Mouse (Mus musculus) left cerebral cortex, postnatal 36 days (tissue): ENCODE data around the gene Mesd. TPM values are rescaled to one million over a fixed set of nuclear protein-coding genes. Genes with fewer than 3 reads are reported as not detected.
"Not testable (repeated sequence)": the region's sequence is repeated elsewhere in the genome, so short reads cannot be mapped to it uniquely, and the experiment has no call there.

Experiments used
- DNase-seq, 2 experiments: peaks; one replicate each; pipeline ENCODE4 v3.0.0; 2021 to 2022; ENCODE audit warnings: low spot score in 2 of 2, mixed read lengths in 1 of 2
- intact Hi-C: fragments of 180-260 bp; cut with DNase I; formaldehyde crosslinking; loops from one replicate; pipeline ENCODE4 v1.15.1; 2025
- total RNA-seq, 2 experiments: library from RNA; stranded (reverse); gene quantifications; 2 replicates each; pipeline ENCODE4 v1.2.3; 2021

The Mesd gene
- total RNA-seq, 2 experiments from 2014 or later, result 55.9 to 60.9 TPM

DNA sequence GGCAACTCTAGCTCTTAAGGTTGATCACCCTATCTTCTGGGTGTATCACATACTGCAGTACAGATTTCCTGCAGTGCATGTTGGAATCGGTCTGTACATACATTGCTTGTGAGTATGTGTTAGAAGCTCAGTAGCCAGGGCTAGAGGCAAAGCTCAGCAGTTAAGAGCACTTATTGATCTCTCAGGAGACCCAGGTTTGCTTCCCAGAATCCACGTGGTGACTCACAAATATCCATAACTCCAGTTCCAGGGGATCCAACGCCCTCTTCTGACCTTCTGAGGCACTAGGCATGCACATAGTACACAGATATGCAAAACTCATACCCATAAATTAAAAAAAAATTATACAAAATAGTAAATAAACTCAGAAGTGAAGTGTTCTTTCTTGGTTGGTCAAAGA lies 7.2 kb upstream of the Mesd start:
- no peak for DNase-seq
- intact Hi-C loops, result no loop called here

DNA sequence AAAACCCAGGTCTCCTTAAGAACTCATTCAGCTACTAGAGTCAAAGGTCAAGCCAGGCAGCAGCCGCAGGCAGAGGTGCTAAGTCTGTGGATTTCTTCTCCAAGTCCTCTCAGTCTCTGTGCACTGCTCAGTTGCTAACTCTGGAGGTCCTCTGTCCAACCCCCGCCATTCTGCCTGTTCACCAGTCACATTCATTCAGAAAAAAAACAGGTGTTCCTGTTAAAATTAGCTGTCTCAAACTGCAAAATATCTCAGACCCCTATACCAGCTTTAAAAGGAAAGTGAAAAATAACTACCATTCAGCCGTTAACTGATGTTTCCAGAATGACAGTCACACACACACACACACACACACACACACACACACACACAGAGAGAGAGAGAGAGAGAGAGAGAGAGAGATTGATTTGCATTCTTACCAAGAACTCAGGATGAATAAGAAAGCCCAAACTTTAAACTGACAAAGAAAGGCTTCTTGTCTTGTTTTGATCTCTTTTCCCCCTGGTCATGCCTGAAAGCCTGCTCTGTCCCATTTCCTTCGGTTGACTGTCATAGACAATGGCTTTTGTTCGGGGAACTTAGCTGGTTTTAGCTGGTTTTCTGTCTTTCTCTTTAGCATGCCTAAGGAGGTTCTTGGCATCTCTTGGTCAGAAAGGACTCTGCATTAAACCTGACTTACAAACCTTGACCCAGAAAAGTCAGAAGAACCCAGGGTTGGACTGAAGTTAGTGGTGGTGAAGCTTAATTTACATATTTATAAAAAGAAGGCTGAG lies 5.4 kb upstream of the Mesd start:
- DNase-seq, result peak in 1 of 2 experiments; percentile 23
- intact Hi-C loops, result no loop called here

DNA sequence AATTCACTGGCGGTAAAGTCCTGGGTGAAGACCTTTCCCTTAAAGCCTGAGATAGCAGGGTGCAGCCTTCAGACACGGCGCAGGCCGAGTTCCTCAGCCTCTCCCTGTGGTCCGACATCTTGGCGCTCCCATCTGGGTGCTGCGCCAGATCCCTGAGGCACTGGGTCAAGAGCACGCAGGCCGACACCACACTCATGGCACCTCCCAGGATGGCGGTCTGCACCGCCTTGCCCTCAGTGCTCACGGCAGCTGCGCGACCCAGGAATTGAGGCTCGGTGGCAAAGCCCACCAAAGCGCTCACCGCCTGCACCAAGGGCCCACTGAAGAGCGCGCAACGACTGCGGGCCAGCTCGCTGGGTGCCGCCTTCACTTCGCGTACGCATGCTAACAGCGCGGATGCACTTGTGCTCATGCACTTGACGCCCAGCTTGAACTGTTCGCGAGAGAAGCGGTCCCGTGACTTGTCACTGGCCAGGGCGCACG lies 2.1 kb upstream of the Mesd start:
- no peak for DNase-seq
- intact Hi-C loops, result loop anchor here (10.0 kb wide), 2 partner anchors 217 to 317 kb away; no protein-coding TSS in a partner anchor

DNA sequence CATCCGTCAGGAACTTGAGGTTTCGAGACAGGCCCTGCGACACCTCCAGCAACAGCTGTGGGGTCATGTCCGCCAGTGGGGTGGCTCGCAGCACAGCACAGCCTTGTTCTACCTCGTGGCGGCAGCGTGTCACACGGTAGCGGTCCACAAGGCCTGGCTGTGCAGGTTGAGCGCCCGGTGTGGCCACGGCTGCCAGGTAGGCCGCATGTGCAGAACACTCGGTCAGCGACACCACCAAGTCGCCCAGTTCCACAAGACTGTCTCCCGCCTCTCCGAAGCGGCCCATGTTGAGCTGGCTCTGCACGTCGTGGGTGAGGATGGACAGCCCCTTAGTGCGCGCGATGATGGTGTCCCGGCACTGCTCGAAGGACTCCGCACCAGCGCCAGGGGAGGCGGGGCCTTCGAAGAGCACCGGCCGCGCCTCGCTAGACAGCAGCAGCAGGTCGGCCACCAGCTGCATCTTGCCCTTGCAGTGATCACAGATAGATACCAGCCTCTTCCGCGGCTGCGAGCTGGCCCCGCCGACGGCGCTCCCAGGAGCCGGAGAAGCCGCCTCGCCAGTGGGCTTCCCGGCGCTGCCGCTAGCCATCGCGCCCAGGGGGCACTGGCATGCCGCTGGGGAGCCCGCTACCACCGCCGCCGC lies 1.5 kb upstream of the Mesd start:
- peak; percentile 38 to 67 for DNase-seq
- intact Hi-C loops, result loop anchor here (10.0 kb wide), 2 partner anchors 218 to 318 kb away; no protein-coding TSS in a partner anchor

DNA sequence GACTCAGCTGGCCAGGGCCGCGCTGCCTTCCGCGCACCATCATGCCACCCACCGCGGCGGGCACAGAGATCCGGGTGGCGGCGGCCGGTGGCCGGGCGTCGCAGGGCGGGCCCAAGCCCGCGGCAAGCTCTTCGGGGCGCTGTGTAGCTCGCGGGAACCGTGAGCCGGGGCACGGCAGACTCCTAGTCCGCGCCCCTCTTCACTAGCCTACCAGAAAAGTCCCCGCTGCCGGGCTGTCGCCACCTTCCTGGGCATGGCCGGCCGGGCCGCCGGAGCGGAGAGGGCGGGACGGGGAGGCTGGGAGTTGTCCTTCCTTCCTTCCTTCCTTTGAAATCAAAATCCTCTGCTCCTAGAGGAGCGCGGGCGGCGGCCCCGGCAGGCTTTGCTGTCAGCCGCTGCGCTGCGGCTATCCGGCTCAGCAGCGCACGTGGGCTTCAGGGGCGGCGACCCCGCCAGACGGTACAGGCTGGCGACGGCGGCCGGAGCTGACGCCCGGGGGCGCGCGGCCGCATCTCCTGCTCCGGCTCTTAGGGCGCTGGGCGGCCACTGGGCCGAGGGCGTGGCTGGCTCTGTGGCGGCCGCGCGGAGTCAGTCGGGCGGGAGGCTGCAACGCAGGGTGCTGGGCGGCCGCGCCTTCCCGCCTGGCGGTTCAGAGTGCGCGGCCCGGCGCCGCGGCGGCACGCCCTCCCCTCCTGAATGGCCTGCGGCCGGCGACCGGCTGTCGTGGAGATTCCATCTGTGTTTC lies 818 bp upstream of the Mesd start:
- intact Hi-C loops, result loop anchor here (2.0 to 10.0 kb wide), 3 partner anchors 81 to 319 kb away; no protein-coding TSS in a partner anchor

DNA sequence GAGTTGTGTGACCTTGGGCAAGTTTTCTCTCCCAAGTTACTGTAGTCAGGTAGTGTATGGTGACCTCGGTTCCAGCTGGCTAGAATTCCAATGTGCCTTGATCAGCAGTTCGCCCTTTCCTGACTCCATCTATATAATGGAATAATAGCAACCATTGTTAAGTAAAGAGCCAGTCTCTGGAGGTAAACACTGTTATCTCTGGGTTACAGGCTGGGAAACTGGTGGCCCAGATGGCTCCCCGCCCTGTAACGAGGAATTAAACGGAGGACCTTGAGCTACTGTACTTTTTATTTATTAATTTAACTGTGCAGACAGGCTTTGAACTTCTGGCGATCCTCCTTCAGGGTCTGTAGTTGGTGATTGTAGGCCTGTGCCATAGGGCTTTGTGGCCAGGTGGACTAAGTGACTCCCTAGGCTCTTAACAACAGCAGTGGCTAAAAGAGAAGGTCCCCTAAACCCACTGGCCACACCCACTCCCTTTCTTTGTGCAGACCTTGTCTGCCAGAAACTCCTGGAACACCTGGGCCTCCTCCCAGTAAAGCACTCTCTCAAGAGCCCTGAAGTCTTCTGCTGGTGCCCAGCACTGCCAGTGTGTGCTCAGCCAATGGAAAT lies 761 bp downstream of the Mesd start:
- DNase-seq, result no peak
- intact Hi-C loops, result loop anchor here (2.0 to 10.0 kb wide), 3 partner anchors 82 to 320 kb away; no protein-coding TSS in a partner anchor

More for the DNA sequence above, 818 bp upstream of the Mesd start:
- DNase-seq, result peak; percentile 55 to 74

DNA sequence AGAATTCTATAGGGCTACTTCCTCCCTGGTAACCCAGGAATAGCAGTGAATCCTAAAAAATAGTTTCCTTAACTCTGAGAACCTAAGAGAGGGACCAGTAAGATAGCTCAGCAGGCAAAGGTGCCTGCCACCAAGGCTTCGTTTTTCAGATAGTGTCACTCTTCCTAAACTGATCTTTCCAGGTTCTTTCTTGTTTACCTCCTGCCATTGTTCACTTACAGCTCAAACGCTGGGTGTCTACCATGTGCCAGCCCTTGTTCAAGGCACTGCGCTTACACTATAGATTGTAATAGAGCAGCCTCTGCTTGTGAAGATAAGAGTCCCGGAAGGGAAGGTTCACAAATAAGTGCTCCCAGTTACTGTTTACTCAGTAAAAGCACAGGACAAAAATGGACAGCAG lies 1.6 kb downstream of the Mesd start:
- intact Hi-C loops, result loop anchor here (2.0 to 10.0 kb wide), 3 partner anchors 83 to 321 kb away; no protein-coding TSS in a partner anchor

DNA sequence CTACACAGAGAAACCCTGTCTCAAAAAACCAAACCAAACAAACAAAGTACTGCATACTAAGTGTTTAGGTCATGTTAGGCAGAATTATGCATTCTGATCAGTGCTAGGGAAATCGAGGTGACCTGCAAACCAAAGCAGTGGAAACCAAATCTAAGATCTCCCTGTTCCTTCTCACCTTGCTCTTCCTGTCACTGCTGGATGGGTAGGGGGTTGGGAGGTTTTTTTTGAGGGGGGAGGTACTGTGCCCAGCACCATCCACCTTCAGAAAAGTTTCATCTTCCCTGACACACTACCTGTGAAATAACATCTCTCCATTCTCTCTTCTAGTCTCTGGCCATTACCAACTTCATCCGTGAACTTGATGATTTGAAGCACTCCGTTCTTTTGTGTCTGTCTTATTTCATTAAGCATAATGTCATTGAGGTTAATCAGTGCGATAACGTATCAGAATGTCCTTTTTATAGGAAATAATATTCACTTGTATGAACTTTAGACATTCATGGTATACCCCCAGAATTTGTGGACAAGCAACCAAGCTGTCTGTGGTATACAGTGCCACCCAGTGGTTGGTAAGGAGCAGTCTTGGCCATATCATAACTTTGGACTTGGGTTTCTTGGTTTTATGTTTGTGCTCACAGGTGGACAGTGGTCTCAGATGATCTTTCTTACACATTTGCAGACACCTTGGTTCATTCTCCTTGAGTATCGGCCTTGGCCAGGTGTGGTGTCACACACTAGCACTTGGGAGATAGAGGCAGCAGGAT lies 2.3 kb downstream of the Mesd start:
- DNase-seq, result no peak

More for the DNA sequence above, 1.6 kb downstream of the Mesd start:
- no peak for DNase-seq

DNA sequence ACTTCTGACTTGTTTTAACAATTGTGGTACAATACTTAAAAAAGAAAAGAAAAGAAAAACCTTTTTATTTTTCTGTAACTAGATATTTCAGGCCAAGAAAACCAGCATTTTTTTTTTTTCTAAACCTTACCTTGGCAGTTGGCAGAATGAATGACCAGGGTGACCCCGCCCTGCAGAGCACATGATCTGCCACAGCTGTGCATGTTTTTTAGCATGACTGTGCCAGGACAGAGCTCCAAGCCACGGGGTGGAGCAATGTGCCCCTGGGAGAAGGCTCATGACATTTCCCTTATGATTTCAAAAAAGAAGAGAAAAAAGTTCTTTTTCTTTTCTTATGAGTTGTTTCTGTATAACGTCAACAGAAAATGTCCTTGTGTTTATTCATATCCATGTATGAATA lies 5.1 kb downstream of the Mesd start:
- no peak for DNase-seq
- intact Hi-C loops, result loop anchor here (10.0 kb wide), 2 partner anchors 225 to 325 kb away; no protein-coding TSS in a partner anchor

More for the DNA sequence above, 2.3 kb downstream of the Mesd start:
- intact Hi-C loops, result loop anchor here (10.0 kb wide), 2 partner anchors 222 to 322 kb away; no protein-coding TSS in a partner anchor

DNA sequence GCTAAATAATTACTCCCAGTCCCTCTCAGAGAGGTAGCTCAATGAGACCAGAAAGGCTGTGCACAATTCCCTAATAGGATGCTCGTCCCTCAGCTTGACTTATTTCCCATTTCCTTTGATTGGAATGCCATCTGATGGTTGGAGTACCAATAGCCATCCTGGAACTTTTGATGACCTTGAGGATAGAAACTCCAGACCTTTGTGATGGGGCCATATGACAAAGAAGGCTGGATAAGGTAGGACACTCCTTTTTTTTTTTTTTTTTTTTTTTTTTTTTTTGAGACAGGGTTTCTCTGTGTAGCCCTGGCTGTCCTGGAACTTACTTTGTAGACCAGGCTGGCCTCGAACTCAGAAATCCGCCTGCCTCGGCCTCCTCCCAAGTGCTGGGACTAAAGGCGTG lies 5.7 kb downstream of the Mesd start:
- intact Hi-C loops, result loop anchor here (10.0 kb wide), 2 partner anchors 225 to 325 kb away; no protein-coding TSS in a partner anchor
- DNase-seq, result not testable (repeated sequence)

DNA sequence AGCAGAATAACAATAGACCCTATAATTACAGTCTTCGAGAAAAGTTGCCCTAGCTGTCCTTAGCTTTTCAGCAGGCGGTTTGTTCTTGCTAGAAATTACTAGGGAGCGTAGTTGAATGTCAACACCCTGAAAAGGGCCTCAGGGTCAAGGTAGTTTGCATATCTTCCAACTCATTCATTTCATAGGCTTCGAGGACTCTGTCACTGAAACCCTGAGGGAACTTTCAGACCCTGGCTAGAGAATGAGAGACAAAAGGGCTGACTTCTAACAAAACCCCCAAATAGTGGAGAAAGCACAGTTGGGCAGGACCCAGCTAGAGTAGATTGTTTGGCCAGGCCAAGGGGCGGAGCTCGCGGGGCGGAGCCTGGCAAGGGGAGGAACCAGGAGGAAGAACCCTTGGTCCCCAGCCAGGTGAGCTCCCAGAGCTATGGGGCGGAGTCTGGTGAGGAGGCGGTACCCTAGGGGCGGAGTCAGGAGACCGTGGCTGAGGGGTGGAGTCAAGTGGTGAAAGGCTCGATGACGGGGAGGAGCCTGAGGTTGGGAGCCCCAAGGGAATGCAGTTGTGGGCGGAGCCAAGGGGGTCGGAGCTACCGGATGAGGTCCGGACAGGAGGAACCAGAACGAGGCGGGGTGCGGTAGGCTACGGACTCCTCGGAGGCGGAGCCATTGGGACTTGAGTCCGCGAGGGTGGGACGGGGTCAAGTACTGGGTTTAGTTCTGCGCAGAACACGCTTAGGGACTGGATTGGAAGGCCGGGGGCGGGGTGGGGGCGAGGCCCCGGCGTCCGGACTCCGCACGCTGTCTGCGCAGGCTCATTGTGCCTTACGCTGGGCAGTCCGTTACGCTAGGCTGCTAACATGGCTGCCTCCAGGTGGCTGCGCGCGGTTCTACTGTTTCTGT lies 7.4 kb downstream of the Mesd start:
- intact Hi-C loops, result no loop called here
- DNase-seq, result peak; percentile 96 to 97

DNA sequence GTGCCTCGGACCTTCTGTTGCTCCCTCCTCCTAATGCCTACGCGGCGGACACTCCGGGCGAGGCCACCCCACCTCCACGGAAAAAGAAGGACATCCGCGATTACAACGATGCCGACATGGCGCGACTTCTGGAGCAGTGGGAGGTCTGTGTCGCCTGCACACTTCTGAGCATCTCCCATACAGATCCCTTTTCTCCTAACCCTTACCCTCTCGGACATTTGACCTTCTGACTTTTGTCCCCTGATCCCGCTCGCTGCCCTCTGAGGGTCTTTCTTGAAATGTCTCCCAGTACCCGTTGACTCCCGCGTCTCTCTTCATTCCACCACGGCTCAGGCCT lies 8.0 kb downstream of the Mesd start:
- DNase-seq, result no peak
- intact Hi-C loops, result no loop called here

DNA sequence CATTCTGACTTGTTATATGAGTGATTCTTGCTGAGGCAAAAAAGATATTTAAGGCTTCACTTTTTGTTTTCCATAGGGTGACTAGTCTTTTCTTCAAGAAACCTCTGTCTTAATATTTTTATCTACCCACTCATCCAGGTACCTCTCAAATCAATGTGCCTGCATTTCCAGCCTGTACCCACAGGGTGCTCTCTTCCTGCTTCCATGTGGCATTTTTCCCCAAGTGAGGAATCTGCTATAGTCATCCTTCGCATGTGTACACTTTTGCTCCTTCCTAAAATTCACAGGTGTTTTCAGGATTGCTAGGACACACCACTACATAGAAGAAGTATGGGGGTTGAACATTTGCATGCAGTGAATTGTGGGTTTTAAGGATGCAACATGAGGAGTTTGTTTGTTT lies 10.1 kb downstream of the Mesd start:
- DNase-seq, result no peak
- intact Hi-C loops, result no loop called here

DNA sequence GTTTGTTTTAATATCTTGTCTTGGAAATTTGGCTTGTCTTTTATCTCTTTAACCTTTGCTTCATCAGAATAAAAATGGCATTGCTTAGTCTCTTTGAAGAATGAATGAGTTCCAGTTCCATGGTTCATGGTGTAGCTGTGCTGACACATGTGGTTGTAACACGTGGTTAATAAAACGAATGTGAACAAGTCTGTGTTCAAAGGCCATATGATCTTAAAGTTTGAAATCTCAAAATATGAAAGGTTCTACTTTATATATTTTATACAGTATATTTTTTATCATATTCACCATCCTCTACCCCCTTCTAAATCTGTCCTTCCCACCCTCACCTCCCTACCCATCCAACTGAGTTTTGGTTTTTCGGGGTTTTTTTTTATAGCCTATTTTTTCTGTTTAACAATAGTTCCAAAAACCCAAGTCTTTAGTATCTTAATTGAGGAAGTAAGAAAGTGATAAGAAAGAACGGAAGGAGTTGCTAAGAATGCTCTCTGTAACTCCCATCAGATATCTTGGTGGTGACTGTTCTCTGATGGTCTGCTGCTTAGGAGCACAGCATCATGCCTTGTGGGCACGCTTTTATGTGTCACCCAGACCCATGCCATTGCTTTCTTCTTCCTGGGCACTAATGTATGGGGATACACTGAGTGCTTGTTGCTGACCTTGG lies 11.9 kb downstream of the Mesd start:
- DNase-seq, result no peak
- intact Hi-C loops, result no loop called here

DNA sequence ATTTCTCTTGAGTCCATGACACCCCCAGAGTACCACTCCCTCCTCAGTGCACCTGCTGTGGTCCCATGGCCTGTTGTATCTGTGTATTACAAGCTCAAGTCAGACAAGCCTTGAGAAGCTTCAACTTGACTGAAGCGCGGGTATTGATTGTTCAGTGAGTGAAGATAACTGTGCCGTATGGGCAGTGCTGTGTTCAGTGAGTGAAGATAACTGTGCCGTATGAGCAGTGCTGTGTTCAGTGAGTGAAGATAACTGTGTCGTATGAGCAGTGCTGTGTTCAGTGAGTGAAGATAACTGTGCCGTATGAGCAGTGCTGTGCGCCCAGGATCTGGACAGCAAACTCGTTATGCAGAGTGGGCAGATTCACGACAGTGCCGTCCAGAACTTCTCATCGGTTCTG lies 14.0 kb downstream of the Mesd start:
- intact Hi-C loops, result no loop called here
- no peak for DNase-seq

DNA sequence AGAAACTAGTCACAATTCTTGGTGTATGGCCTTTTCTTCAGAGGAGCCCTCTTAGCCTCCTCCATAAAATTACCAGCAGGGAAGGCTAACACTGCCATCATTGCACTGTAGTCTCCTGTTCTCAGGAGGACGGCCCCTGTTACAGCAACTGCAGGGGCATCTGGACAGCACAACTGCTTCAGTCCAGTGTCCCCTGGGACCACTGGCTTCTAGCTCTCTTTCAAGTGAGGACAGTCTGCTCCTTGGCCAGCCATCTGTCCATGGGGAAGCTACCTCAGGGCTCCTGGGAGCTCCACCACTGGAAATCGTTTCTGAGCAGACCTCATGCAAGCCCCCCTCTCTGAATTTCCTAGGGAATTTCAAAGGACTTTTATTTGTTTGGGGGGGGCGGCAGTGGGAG lies 16.3 kb downstream of the Mesd start:
- intact Hi-C loops, result no loop called here
- no peak for DNase-seq

DNA sequence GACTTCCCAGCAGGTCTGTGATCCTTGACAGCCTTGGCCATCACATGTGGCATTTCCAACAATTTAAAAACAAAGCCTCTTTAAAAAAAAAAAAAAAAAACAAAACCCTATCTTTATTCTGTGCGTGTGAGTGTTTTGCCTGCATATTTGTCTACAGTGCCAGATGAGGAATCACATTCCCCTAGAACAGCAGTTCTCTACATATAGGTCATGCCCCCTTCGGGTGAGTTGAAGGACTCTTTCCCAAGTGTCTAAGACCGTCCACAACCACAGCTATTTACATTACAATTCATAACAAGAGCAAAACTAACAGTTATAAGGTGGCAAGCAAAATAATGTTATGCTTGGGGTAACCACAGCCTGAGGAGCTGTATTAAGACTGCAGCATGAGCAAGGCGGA lies 17.2 kb downstream of the Mesd start:
- intact Hi-C loops, result no loop called here

More for the DNA sequence above, 17.2 kb downstream of the Mesd start:
- no peak for DNase-seq
